Mouse (Mus musculus): ENCODE results near the gene Dph1. TPM values are rescaled to one million over a fixed set of nuclear protein-coding genes. Genes with fewer than 3 reads are reported as not detected.

The Dph1 gene
- polyA plus RNA-seq, 1 experiment from 2014 or later: 14.0 TPM

MicroRNA genes within 50 kb of the gene (microRNA counts, 519-probe panel; counts per million panel counts)
- microRNA mmu-miR-132 (2,873 counts per million, percentile 85 among the panel's probes with 10 or more counts), microRNA mmu-miR-212 (1,243 counts per million, percentile 24 among the panel's probes with 10 or more counts)

Small RNAs within 50 kb of the gene (microRNA-seq; reads per million reads assigned to microRNA genes)
- gene Mir132: 1,125 reads per million, percentile 80 among the genes with 10 or more reads in this experiment
- gene Mir212: 56.2 reads per million, percentile 47 among the genes with 10 or more reads in this experiment

Other genes with a start within 250 kb of the Dph1 start
- 1.3 and 1.8 TPM in 2 replicates for gene Hic1, start 21.7 kb downstream of the Dph1 start, polyA plus RNA-seq (2015; fragmentation: Nextera tagmentation; extraction: Ambion mirVana)
- gene Ovca2, start 12.4 kb downstream of the Dph1 start, polyA plus RNA-seq (2015; fragmentation: Nextera tagmentation; extraction: Ambion mirVana): 13.3 and 14.5 TPM in 2 replicates
- 17.8 and 19.7 TPM in 2 replicates for gene Rtn4rl1, start 2.5 kb upstream of the Dph1 start, polyA plus RNA-seq (2015; fragmentation: Nextera tagmentation; extraction: Ambion mirVana)
- 50.6 and 50.7 TPM in 2 replicates for gene Rpa1, start 157.1 kb upstream of the Dph1 start, polyA plus RNA-seq (2015; fragmentation: Nextera tagmentation; extraction: Ambion mirVana)
- 17.3 TPM in 2 replicates for gene Smyd4, start 157.2 kb upstream of the Dph1 start, polyA plus RNA-seq (2015; fragmentation: Nextera tagmentation; extraction: Ambion mirVana)
- 28.5 and 31.8 TPM in 2 replicates for gene Serpinf1, start 231.5 kb upstream of the Dph1 start, polyA plus RNA-seq (2015; fragmentation: Nextera tagmentation; extraction: Ambion mirVana)
- gene Serpinf2, start 248.3 kb upstream of the Dph1 start, polyA plus RNA-seq (2015; fragmentation: Nextera tagmentation; extraction: Ambion mirVana): not detected in 2 replicates